Mouse (Mus musculus) limb, embryonic 11.5 days (tissue): Measurements from ENCODE around the gene Klf13. TPM values are rescaled to one million over a fixed set of nuclear protein-coding genes. Genes with fewer than 3 reads are reported as not detected.

Experiments used
- ATAC-seq: fragments of 200-750 bp; cut with Nextera tagmentation; 2 replicates; pipeline ENCODE4 v1.8.0; 2017; ENCODE audit warnings: low read depth; ENCODE audit not compliant: insufficient number of reproducible peaks, low FRiP score, low TSS enrichment
- DNase-seq: peaks from one replicate; pipeline ENCODE4 v3.0.0-alpha.2; 2015; ENCODE audit warnings: low spot score
- H3K27ac ChIP-seq: fragments of 300-500 bp; sonication (generic); replicated peaks from 2 replicates; pipeline ENCODE4 v1.5.1; 2014; ENCODE audit warnings: low read depth, mild to moderate bottlenecking, low read length
- H3K27me3 ChIP-seq: fragments of 300-500 bp; sonication (generic); 2 replicates; pipeline ENCODE4 v1.6.1; 2014; ENCODE audit warnings: mild to moderate bottlenecking, low read length, mixed read lengths; ENCODE audit not compliant: control insufficient read depth, insufficient read depth
- H3K36me3 ChIP-seq: fragments of 300-500 bp; sonication (generic); 2 replicates; pipeline ENCODE4 v1.6.1; 2014; ENCODE audit warnings: mild to moderate bottlenecking, low read length, moderate library complexity, mixed read lengths; ENCODE audit not compliant: control insufficient read depth, insufficient read depth
- H3K4me1 ChIP-seq: fragments of 300-500 bp; sonication (generic); 2 replicates; pipeline ENCODE4 v1.6.1; 2014; ENCODE audit warnings: low read length, mixed read lengths; ENCODE audit not compliant: control insufficient read depth, insufficient read depth
- H3K4me2 ChIP-seq: fragments of 300-500 bp; sonication (generic); 2 replicates; pipeline ENCODE4 v1.6.1; 2014; ENCODE audit warnings: low read depth, mild to moderate bottlenecking, moderate library complexity; ENCODE audit not compliant: severe bottlenecking
- H3K4me3 ChIP-seq: fragments of 300-500 bp; sonication (generic); 2 replicates; pipeline ENCODE4 v1.5.1; 2014; ENCODE audit warnings: low read depth, low read length
- H3K9ac ChIP-seq: fragments of 300-500 bp; sonication (generic); 2 replicates; pipeline ENCODE4 v1.6.1; 2014; ENCODE audit warnings: mild to moderate bottlenecking, low read length
- H3K9me3 ChIP-seq: fragments of 300-500 bp; sonication (generic); 2 replicates; pipeline ENCODE4 v1.6.1; 2016; ENCODE audit warnings: low read length; ENCODE audit not compliant: control insufficient read depth
- WGBS: fragments of 180-500 bp; shearing (Covaris S2); extraction: QIAGEN DNeasy Blood & Tissue Kit; methylation state at CpG from one replicate; pipeline ENCODE4 v1.1.7; 2014; 5-methylcytosine and 5-hydroxymethylcytosine counted together
- polyA plus RNA-seq: library from polyadenylated mRNA; unstranded; fragments of >200 nt; fragmentation: Nextera tagmentation; extraction: Ambion mirVana; gene quantifications from 2 replicates; pipeline ENCODE4 v1.2.1, GENCODE M21; 2014

Gene Klf13
- polyA plus RNA-seq, 1 experiment from 2014 or later: 18.8 TPM

DNA sequence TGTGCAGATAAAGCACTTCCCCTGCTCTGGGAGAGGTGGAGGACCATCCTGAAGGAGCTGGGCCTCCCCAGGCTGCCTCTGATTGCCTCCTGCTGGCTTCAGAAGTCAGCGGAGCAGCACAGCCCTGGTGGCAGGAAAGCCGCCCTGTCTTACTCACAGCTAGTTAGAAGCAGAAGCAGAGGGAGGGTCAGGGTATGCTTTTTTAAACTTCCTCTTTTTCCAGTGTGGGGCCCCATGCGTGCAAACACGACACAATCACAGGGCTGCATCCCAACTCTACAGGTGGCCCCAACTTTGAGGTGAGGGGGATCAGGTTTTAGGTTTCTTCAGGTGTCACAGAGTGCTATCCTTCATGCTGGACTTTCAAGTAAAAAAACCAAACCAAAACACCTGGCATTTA, 27.8 kb downstream of the Klf13 start:
- H3K9me3 ChIP-seq: no peaks in the 10 kb centered on the region
- ATAC-seq: no peak
- H3K4me3 ChIP-seq: no peak overlapping the region
- H3K4me1 ChIP-seq: peaks cover 30% of the 10 kb centered on the region
- no peak overlapping the region for H3K4me2 ChIP-seq
- no peak for DNase-seq
- no peaks in the 10 kb centered on the region for H3K27me3 ChIP-seq
- no peak overlapping the region for H3K9ac ChIP-seq
- no peak overlapping the region for H3K27ac ChIP-seq
- 33% methylated on average over 4 of the region's 4 CpGs for WGBS
- no peaks in the 10 kb centered on the region for H3K36me3 ChIP-seq

DNA sequence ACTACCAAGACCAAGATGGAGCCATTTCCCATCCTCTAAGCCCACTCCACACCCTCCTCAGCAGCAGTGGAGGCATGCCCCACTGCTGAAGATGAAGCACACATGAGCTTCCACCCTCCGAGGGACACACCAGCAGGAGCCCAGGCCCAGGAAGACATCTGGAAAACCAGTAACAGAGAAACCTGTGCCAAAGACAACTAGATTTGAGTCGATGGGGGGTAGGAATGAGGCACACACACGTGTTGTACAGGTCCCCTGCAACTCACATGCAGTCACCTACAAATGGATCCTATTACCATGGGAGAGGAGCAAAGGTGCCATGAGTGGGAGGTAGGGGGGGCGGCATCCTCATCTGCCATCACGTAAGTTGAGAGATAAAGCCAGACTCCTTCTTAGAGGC, 28.5 kb downstream of the Klf13 start:
- 75% methylated on average over 5 of the region's 5 CpGs for WGBS

DNA sequence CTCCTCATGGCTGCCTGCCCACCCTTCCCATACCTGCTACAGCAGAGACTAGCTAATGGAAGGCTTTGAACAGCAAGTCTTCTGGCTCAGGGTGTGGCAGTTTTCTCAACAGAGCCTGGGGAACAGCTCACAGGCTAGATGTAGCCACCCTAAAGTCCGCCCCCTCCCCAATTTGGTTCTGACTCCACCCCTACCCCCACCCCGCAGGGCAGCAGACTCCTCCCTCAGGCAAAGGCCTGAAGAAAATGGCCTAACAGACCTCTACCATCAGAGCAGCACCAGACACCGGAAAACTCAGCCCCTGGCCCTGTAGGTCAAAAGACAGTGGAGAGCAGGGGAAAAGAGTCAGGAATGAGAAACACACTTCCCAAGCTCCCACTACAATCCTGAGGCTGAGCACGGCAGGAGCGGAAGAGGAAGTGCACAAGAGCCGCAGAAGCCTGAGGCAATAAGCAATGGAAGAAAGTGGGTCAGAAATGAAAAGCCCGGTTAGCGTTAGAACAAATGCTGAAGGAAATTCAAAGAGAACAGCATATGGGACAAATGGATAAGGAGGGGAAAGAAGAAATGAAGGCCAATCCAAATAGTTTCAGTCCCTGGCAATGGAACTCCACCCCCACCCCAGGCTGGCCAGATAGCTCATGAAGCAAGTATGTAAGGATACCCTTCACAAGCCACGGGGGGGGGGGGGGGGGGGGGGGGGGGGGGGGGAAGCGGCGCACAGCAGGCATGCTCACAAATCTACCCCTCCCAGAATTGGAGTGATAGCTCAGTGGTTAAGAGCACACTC, 30.0 kb downstream of the Klf13 start:
- Histone ChIP-seq H3K4me3 (no peak overlapping the region), H3K4me2 (no peak overlapping the region), H3K9me3 (no peaks in the 10 kb centered on the region), H3K4me1 (peaks cover 24% of the 10 kb centered on the region), H3K9ac (no peak overlapping the region), H3K27ac (no peak overlapping the region), H3K27me3 (no peaks in the 10 kb centered on the region), H3K36me3 (no peaks in the 10 kb centered on the region)
- DNase-seq (peak; percentile 34), ATAC-seq (no peak; the same call in 1 of the 2 replicates)
- 24% methylated on average over 10 of the region's 11 CpGs for WGBS

More for the DNA sequence above, 28.5 kb downstream of the Klf13 start:
- Histone ChIP-seq H3K9me3 (no peaks in the 10 kb centered on the region), H3K4me1 (peaks cover 30% of the 10 kb centered on the region), H3K9ac (no peak overlapping the region), H3K36me3 (no peaks in the 10 kb centered on the region), H3K4me3 (no peak overlapping the region), H3K4me2 (no peak overlapping the region), H3K27me3 (no peaks in the 10 kb centered on the region), H3K27ac (no peak overlapping the region)
- no peak for ATAC-seq
- no peak for DNase-seq

DNA sequence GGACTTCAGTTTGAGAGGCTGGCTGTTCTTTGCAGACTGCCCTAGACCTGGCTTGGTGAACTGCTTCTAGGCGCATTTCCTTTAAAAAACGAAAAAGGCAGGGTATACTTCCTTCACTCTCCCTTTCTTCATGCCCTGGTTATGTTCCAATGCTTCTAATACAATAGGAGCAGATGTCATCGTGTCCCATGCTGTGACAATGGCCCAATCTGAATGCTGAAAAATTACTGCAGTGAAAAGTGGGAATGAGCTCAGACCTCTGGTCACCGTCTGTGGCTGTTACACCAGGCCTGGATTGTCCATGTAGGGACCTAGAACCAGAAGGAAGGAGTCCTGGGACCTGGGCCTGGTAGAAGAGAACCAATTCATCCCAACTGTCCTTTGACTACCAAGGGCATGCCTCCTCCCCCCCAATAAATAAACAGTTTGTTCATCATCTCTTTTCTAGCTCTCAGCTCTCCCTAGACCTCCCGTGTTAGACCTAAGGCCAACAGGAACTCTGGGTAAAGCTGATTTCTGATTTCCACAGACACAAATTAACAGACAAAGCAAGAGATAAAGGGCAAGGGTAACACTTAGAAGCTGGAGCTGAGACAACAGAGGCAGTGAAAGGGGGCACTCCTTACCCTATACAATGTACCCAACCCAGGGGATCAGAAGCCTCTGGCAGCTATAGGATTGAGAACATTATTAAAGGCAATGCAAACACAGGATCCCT, 30.8 kb downstream of the Klf13 start:
- no peaks in the 10 kb centered on the region for H3K9me3 ChIP-seq
- no peaks in the 10 kb centered on the region for H3K27me3 ChIP-seq
- no peak overlapping the region for H3K4me2 ChIP-seq
- H3K27ac ChIP-seq: no peak overlapping the region
- 86% methylated on average over 5 of the region's 5 CpGs for WGBS
- ATAC-seq (no peak), DNase-seq (no peak)
- no peak overlapping the region for H3K4me3 ChIP-seq
- H3K4me1 ChIP-seq: peaks cover 27% of the 10 kb centered on the region
- H3K36me3 ChIP-seq: no peaks in the 10 kb centered on the region
- no peak overlapping the region for H3K9ac ChIP-seq

DNA sequence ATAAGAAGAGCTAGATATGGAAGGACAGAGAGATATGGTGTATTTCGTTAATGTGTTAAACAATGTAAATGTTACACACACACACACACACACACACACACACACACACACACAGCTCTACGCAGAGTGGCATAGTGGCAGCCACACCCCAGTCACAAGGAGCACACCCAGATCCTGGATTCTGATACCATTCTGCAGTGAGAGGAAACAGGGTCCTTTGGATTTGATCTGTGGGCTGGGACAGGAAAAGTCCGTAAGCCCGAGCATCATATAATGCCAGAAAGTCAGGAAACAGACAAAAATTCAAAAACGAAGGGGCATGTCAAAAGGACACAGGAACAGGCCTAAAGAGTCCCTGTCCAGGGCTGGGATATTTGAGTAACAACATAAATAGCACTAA, 33.1 kb downstream of the Klf13 start:
- ATAC-seq: no peak
- no peak for DNase-seq
- Histone ChIP-seq H3K9me3 (no peaks in the 10 kb centered on the region), H3K27me3 (no peaks in the 10 kb centered on the region), H3K27ac (no peak overlapping the region), H3K4me3 (no peak overlapping the region), H3K9ac (no peak overlapping the region), H3K4me2 (no peak overlapping the region), H3K36me3 (no peaks in the 10 kb centered on the region), H3K4me1 (peaks cover 20% of the 10 kb centered on the region)
- WGBS: 88% methylated on average over 5 of the region's 5 CpGs

DNA sequence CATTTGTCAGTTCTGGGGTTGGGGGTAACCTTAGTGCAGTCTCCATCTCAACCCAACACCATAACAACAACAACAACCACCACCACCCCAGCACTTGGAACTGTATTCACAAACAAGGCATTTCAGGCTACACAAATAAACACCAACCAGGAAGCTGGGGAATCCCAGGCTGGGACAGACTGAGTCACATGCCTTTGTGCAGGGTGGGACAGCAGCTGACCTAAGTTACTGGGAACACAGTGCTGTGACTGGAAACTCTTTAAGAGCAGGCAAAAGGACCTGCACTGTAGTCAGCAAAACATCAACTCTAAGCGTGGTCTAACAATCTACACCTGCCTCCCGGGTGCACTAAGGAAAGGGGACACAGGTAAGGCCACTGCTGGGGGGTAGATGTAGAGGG, 33.5 kb downstream of the Klf13 start:
- WGBS: 89% methylated on average over 2 of the region's 2 CpGs
- DNase-seq (no peak), ATAC-seq (no peak)
- no peaks in the 10 kb centered on the region for H3K27me3 ChIP-seq
- no peak overlapping the region for H3K27ac ChIP-seq
- H3K4me1 ChIP-seq: peaks cover 16% of the 10 kb centered on the region
- no peak overlapping the region for H3K4me2 ChIP-seq
- H3K36me3 ChIP-seq: no peaks in the 10 kb centered on the region
- H3K4me3 ChIP-seq: no peak overlapping the region
- H3K9ac ChIP-seq: no peak overlapping the region
- no peaks in the 10 kb centered on the region for H3K9me3 ChIP-seq

DNA sequence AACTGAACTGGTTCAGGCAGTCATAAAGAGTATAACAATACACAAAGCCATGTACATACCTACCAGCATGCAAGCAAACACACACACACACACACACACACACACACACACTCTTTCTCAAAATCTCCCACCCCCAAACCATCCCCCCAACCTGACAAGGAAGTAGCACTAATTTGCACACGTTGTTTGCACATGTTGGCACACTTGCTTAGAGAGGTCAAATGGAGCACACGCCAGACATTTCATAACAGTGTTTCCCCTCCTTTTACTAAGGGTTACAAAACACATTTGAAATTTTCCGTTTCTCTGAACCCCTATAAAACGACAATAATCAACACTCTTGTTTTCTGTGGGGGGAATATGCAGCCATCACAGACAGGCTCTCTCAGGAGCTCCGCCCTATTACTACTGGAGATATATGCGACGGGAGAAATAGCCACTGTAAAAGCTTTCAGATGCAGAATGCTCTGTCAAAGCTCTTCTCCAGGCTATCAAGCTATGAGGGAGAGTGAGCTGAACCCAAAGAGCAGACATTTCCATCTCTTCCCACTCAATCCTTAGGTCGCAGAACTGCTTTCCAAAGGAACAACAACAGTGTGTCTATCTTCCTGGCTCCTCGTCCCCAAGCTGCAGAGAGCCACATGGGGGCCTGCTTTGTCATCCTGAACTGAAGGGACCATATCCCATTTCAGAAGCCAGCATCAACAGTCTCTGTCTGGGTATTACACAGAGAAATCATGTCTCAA, 34.9 kb downstream of the Klf13 start:
- no peaks in the 10 kb centered on the region for H3K9me3 ChIP-seq
- H3K9ac ChIP-seq: no peak overlapping the region
- no peaks in the 10 kb centered on the region for H3K27me3 ChIP-seq
- no peak overlapping the region for H3K4me2 ChIP-seq
- no peak for ATAC-seq
- H3K4me3 ChIP-seq: no peak overlapping the region
- WGBS: 68% methylated on average over 9 of the region's 9 CpGs
- no peak overlapping the region for H3K27ac ChIP-seq
- no peak for DNase-seq
- no peaks in the 10 kb centered on the region for H3K36me3 ChIP-seq
- H3K4me1 ChIP-seq: peaks cover 15% of the 10 kb centered on the region

DNA sequence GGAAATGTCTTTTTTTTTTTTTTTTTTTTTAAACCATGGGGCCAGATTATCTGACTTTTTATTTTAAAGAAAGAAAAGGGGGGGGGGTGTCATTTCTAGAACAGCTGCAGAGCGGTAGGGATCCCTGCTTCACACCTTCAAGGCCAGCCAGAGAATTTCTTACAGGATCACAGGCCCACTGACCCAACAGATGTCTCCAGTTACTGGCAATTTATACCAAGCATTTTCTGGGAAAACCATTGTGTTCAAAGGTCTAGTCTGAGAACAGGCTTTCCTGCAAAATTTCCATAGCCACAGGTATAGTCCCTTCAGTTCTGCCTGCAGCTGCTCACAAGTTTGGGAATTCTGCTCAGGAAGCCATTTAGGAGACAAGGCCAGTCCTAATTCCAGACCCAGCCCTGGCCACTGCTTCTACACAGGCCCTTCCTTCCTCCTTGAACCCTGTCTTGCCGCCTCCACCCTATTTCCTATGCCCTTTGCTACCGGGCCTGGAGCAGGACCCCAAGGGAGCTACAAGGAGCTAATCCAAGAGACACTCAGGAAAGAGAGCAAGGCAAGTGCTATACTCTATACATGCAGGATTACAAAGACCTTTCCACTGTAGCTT, 36.0 kb downstream of the Klf13 start:
- WGBS: 33% methylated on average over 3 of the region's 3 CpGs
- Histone ChIP-seq H3K9ac (no peak overlapping the region), H3K4me3 (no peak overlapping the region), H3K36me3 (no peaks in the 10 kb centered on the region), H3K9me3 (no peaks in the 10 kb centered on the region), H3K27ac (peak overlapping the region; percentile 65; the same call in 1 of the 2 replicates), H3K4me2 (no peak overlapping the region), H3K4me1 (peaks cover 15% of the 10 kb centered on the region), H3K27me3 (no peaks in the 10 kb centered on the region)
- ATAC-seq (no peak), DNase-seq (peak; percentile 26)
